Mouse (Mus musculus) ES-CJ7 (cell line): ENCODE measurements around the gene Ing5.
"Not testable (repeated sequence)": the region's sequence is repeated elsewhere in the genome, so short reads cannot be mapped to it uniquely, and the experiment has no call there.

Experiments
- DNase-seq: peaks from one replicate; pipeline ENCODE4 v3.0.0; 2011; ENCODE audit warnings: low read depth, low spot score

Gene Ing5

DNA sequence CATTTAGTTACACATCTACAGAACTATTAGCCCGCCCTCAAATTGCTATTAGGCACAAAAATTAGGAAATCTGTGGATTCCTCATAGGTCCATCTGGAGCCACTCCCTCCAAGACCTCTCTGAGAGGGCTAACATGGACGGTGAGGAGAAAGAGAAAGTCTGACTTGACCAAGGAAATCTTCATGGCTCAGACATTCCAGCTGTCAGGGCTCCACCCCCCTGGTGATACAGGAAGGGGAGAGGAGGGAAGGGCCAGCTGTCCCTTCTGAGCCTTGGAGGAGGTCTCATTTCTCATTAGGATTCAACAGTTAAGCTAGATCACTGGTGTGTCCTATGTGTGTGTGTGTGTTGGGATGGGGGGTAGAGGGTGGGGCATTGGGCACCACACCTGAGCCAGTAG, 57.3 kb downstream of the Ing5 start, which contains the start of gene Gal3st2:
Gene Gal3st2, plus strand, starts transcription at position 259 of the 400 bp plus-strand sequence.
- not testable (repeated sequence) for DNase-seq
